Mouse (Mus musculus): ENCODE data around the gene Snap47.
A peak's percentile ranks its signal among the peaks of the same experiment; 100 is the strongest.

Gene Snap47

GRCm38 (mm10) chr11:59421967-59422366 is 29.0 kb downstream of the Snap47 start:
- no peak for DNase-seq (ENCODE audit: low read depth)

GRCm38 (mm10) chr11:59421436-59421835 is 29.6 kb downstream of the Snap47 start:
- DNase-seq (ENCODE audit: low read depth), result peak; percentile 39

GRCm38 (mm10) chr11:59418708-59419107 is 32.3 kb downstream of the Snap47 start:
- peak; percentile 51 for DNase-seq (ENCODE audit: low read depth)

- no peak for DNase-seq (ENCODE audit: low read depth)
Measured at GRCm38 (mm10) chr11:59412999-59413863, 37.8 kb downstream of the Snap47 start.

GRCm38 (mm10) chr11:59412058-59412457 is 38.9 kb downstream of the Snap47 start:
- DNase-seq (ENCODE audit: low read depth), result no peak

GRCm38 (mm10) chr11:59410851-59411250 is 40.1 kb downstream of the Snap47 start:
- no peak for DNase-seq (ENCODE audit: low read depth)

GRCm38 (mm10) chr11:59405761-59406160 is 45.2 kb downstream of the Snap47 start:
- DNase-seq (ENCODE audit: low read depth), result no peak

GRCm38 (mm10) chr11:59400876-59401275 is 50.1 kb downstream of the Snap47 start:
- DNase-seq (ENCODE audit: low read depth), result no peak

GRCm38 (mm10) chr11:59399830-59400229 is 51.2 kb downstream of the Snap47 start:
- DNase-seq (ENCODE audit: low read depth), result no peak

GRCm38 (mm10) chr11:59397536-59398371 is 53.2 kb downstream of the Snap47 start:
- DNase-seq (ENCODE audit: low read depth), result no peak

GRCm38 (mm10) chr11:59394451-59394850 is 56.5 kb downstream of the Snap47 start:
- no peak for DNase-seq (ENCODE audit: low read depth)

GRCm38 (mm10) chr11:59393591-59393990 is 57.4 kb downstream of the Snap47 start:
- DNase-seq (ENCODE audit: low read depth), result no peak

- DNase-seq (ENCODE audit: low read depth), result no peak
Measured at GRCm38 (mm10) chr11:59392300-59392699, 58.7 kb downstream of the Snap47 start.

GRCm38 (mm10) chr11:59390470-59390869 is 60.5 kb downstream of the Snap47 start:
- no peak for DNase-seq (ENCODE audit: low read depth)

GRCm38 (mm10) chr11:59389617-59390016 is 61.4 kb downstream of the Snap47 start:
- DNase-seq (ENCODE audit: low read depth), result no peak

GRCm38 (mm10) chr11:59388806-59389205 is 62.2 kb downstream of the Snap47 start:
- DNase-seq (ENCODE audit: low read depth), result no peak

GRCm38 (mm10) chr11:59387471-59387870 is 63.5 kb downstream of the Snap47 start:
- no peak for DNase-seq (ENCODE audit: low read depth)

GRCm38 (mm10) chr11:59385123-59385522 is 65.9 kb downstream of the Snap47 start:
- DNase-seq (ENCODE audit: low read depth), result no peak

GRCm38 (mm10) chr11:59384441-59384959 is 66.5 kb downstream of the Snap47 start:
- DNase-seq (ENCODE audit: low read depth), result peak; percentile 19

- DNase-seq (ENCODE audit: low read depth), result no peak
Measured at GRCm38 (mm10) chr11:59379547-59379946, 71.4 kb downstream of the Snap47 start.

GRCm38 (mm10) chr11:59377999-59378398 is 73.0 kb downstream of the Snap47 start:
- no peak for DNase-seq (ENCODE audit: low read depth)

GRCm38 (mm10) chr11:59375475-59375874 is 75.5 kb downstream of the Snap47 start, which contains the start of gene Prss38:
Gene Prss38 (minus strand): TSS chr11:59375657.
- DNase-seq (ENCODE audit: low read depth), result no peak

GRCm38 (mm10) chr11:59369848-59370247 is 81.1 kb downstream of the Snap47 start:
- no peak for DNase-seq (ENCODE audit: low read depth)

Measured in c-Kit-positive CD71-negative TER-119-negative erythroid progenitor cells, embryonic 14.5 days (primary cell).